In the genomic region with DNA sequence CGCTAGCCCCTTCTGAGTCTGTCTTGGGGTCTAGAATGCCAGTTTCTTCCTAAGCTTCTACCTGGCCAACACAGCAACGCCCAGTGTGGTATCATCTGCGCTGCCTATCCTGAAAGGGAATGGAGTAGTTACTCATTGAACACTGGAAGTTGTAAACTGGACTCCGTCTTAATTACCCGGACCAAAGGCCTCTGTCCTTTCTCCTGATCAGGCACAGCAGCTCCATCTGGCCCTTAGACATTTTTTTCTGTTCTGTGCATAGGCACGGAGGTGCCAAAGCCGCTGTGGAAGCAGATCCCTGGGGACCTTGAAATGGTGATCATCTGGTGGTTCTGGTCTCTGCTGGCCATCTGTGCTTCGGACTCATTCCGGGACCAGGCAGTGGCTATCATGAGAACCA, we compare ENCODE assay signal across 11 mouse cellular contexts.
"Had no signal": no experiment of that assay in that cellular context is flagged by ENCODE, and none has a peak within 500 bp of the region (broad histone marks: within the 10 kb centered on the region; RNA-seq: fewer than 3 reads in every experiment).

No protein-coding gene starts in this region.

- H3K27me3 ChIP-seq: limb, embryonic 13.5 days; midbrain, embryonic 12.5 days; neural tube, embryonic 13.5 days had no signal

- H3K36me3 ChIP-seq: limb, embryonic 13.5 days; midbrain, embryonic 12.5 days; neural tube, embryonic 13.5 days had no signal

- DNase-seq: left cerebral cortex, postnatal 4 days; lung, adult 18-20 months; retina, postnatal 1 day; right cerebral cortex, postnatal 4 days; thymus, postnatal 36 days had no signal

- H3K27ac ChIP-seq: kidney, postnatal 0 days; layer of hippocampus, adult 2 months; limb, embryonic 13.5 days; liver, embryonic 14.5 days; midbrain, embryonic 12.5 days; neural tube, embryonic 13.5 days had no signal

- H3K4me3 ChIP-seq: layer of hippocampus, adult 2 months; limb, embryonic 13.5 days; midbrain, embryonic 12.5 days; neural tube, embryonic 13.5 days had no signal

- H3K4me1 ChIP-seq: limb, embryonic 13.5 days had no signal
